Mouse (Mus musculus) adrenal gland, adult 10 weeks (tissue): ENCODE results near the gene Srd5a2. TPM values are rescaled to one million over a fixed set of nuclear protein-coding genes. Genes with fewer than 3 reads are reported as not detected.

Experiments used
- polyA plus RNA-seq: library from polyadenylated mRNA; stranded (reverse); fragments of 350-450 nt; fragmentation: Illumina TruSeq; extraction: RNeasy Lipid Tissue Mini Kit (QIAGEN cat#74804); gene quantifications from one replicate; pipeline ENCODE4 v1.2.3, GENCODE M21; 2014; ENCODE audit warnings: low read depth, low replicate concordance

Srd5a2 gene
- polyA plus RNA-seq, result 449 TPM

GRCm38 (mm10) chr17:74047210-74048082 is at the start of gene Srd5a2:
Srd5a2 (minus strand) TSS chr17:74047916.

Other genes with a start within 250 kb of the Srd5a2 start
- gene Ehd3, start 243.8 kb downstream of the Srd5a2 start, polyA plus RNA-seq, result 83.2 TPM
- 160 TPM for gene Xdh, start 97.7 kb downstream of the Srd5a2 start, polyA plus RNA-seq
- 301 TPM for gene Memo1, start 247.6 kb upstream of the Srd5a2 start, polyA plus RNA-seq